Comparison of ENCODE assay signal across 8 mouse cellular contexts in the genomic region with DNA sequence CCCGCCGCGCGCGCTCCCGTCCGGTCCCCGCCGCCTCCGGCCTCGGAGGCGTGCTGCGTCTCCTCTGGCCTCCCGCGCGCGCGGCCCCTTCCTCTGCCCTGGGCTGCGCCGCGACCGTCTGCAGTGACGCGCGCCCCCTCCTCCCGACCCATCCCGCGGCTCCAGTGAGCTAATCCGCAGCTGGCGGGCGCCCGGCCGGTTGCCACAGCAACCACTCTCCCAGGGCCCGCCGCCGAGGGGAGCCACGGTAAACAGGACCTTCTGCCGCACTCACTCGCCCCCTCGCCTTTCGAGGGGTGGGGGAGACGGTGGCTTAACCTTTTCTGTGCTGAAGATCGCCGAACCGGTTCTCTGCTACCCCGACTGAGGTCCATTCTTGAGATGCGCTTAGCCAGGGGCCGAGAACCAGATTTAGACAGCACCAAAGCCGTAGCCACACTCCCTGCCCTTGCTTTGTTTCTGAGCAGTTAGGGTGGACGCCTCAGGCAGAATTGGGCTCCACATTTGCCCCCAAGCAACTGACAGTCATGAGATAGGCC. TPM values are rescaled to one million over a fixed set of nuclear protein-coding genes. Genes with fewer than 3 reads are reported as not detected.
A peak's percentile ranks its signal among the peaks of the same experiment; 100 is the strongest.
DNase-seq lines count a peak whose midpoint lies in the region; ATAC-seq and TF ChIP-seq lines count a peak whose summit lies in the region.

A gene (minus strand): TSS at position 145 of the 539 bp plus-strand sequence.

- peak; percentile 60 to 64 for DNase-seq in adrenal gland, adult 18-20 months (ENCODE audit: low spot score in 2 of 2)
- DNase-seq in cerebellum, postnatal 25 days, result peak; percentile 75 to 80
- DNase-seq in frontal cortex, postnatal 36 days (ENCODE audit: low spot score in 2 of 2), result peak; percentile 83
- peak; percentile 96 for DNase-seq in hindbrain, embryonic 11.5 days (ENCODE audit: low spot score)
- DNase-seq in layer of hippocampus, postnatal 25 days (ENCODE audit: extremely low spot score in 1 of 2, low spot score in 1 of 2), result peak; percentile 79
- peak; percentile 90 for DNase-seq in lung, postnatal 0 days (ENCODE audit: low spot score)
- peak; percentile 86 for DNase-seq in retina, postnatal 7 days (ENCODE audit: low read depth, low spot score)

- no peaks in the 10 kb centered on the region for H3K9me3 ChIP-seq in hindbrain, embryonic 11.5 days (ENCODE audit: control insufficient read depth, low read length)
- H3K9me3 ChIP-seq in lung, postnatal 0 days (ENCODE audit: low read length), result no peaks in the 10 kb centered on the region

- H3K27ac ChIP-seq in hindbrain, embryonic 11.5 days (ENCODE audit: low read depth, low read length), result peak within 1 kb of the TSS; percentile 98
- peak within 1 kb of the TSS; percentile 67 for H3K27ac ChIP-seq in lung, postnatal 0 days (ENCODE audit: low read length)

- under 1% methylated on average over 31 of the region's 50 CpGs for WGBS in hindbrain, embryonic 11.5 days
- 4% methylated on average over 35 of the region's 50 CpGs for WGBS in lung, postnatal 0 days

- no peaks in the 10 kb centered on the region for H3K36me3 ChIP-seq in hindbrain, embryonic 11.5 days (ENCODE audit: control insufficient read depth, insufficient read depth, low read length)
- H3K36me3 ChIP-seq in lung, postnatal 0 days (ENCODE audit: insufficient read depth, low read length), result no peaks in the 10 kb centered on the region

- TF ChIP-seq CTCF in lung, postnatal 0 days (IDR thresholded peaks at IDR 0.05), result no peak

- H3K4me2 ChIP-seq in hindbrain, embryonic 11.5 days (replicated peaks; ENCODE audit: low read depth, low read length), result peak within 1 kb of the TSS; percentile 75
- peak within 1 kb of the TSS; percentile 89 for H3K4me2 ChIP-seq in lung, postnatal 0 days (replicated peaks; ENCODE audit: low read depth, low read length)

- no peak for TF ChIP-seq EP300 in lung, postnatal 0 days (IDR thresholded peaks at IDR 0.05)

- peak within 1 kb of the TSS; percentile 98 for H3K9ac ChIP-seq in hindbrain, embryonic 11.5 days (ENCODE audit: low read depth, low read length)
- H3K9ac ChIP-seq in lung, postnatal 0 days (replicated peaks; ENCODE audit: low read depth), result peak within 1 kb of the TSS; percentile 76

- ATAC-seq in hindbrain, embryonic 11.5 days (ENCODE audit: low FRiP score), result peak; percentile 96
- peak; percentile 79 for ATAC-seq in lung, postnatal 0 days
- no peak for ATAC-seq in megakaryocyte-erythroid progenitor cell, adult 5-6 weeks (replicated peaks; ENCODE audit: low FRiP score, low TSS enrichment, poor library complexity, severe bottlenecking)

- H3K4me3 ChIP-seq in hindbrain, embryonic 11.5 days (ENCODE audit: low read depth, low read length), result peak within 1 kb of the TSS; percentile 90
- peak within 1 kb of the TSS; percentile 79 for H3K4me3 ChIP-seq in lung, postnatal 0 days (ENCODE audit: low read depth, low read length)

- H3K4me1 ChIP-seq in hindbrain, embryonic 11.5 days (replicated peaks; ENCODE audit: control insufficient read depth, insufficient read depth, low read length), result peaks cover 11% of the 10 kb centered on the region
- peaks cover 11% of the 10 kb centered on the region; the same call in 1 of the 2 replicates for H3K4me1 ChIP-seq in lung, postnatal 0 days (ENCODE audit: insufficient read depth, low read depth, low read length)

- H3K27me3 ChIP-seq in hindbrain, embryonic 11.5 days (ENCODE audit: control insufficient read depth, insufficient read depth, low read length), result no peaks in the 10 kb centered on the region
- H3K27me3 ChIP-seq in lung, postnatal 0 days (replicated peaks; ENCODE audit: insufficient read depth, low read length), result no peaks in the 10 kb centered on the region

RNA-seq across cellular contexts. Expression of the gene that starts here (rescaled TPM):
- 10 to 100 TPM in 1 of 2 experiments, 1 to 10 TPM in 1; 6.2 to 10.8 TPM for total RNA-seq in adrenal gland, adult 18-20 months (2021)
- 38.1 and 38.8 TPM in 2 replicates for polyA plus RNA-seq in hindbrain, embryonic 11.5 days (2014; fragmentation: Nextera tagmentation; extraction: Ambion mirVana)
- 10 to 100 TPM; 32.6 to 33.7 TPM for total RNA-seq in layer of hippocampus, postnatal 25 days (2021)
- 13.4 and 13.8 TPM in 2 replicates for polyA plus RNA-seq in lung, postnatal 0 days (2015; fragmentation: Nextera tagmentation; extraction: Ambion mirVana)
- total RNA-seq in megakaryocyte-erythroid progenitor cell, adult 5-6 weeks (2014; fragmentation: Nextera tagmentation), result not detected in 2 replicates
- not detected in 2 replicates for total RNA-seq in megakaryocyte-erythroid progenitor cell, adult 5-6 weeks (2017)

Comparison
In these comparisons a context has a peak if more than half of its experiments do, and no peak if none do; other contexts are left out.
1. RNA of the gene that starts here (total RNA-seq): 32.6 to 33.7 TPM in layer of hippocampus, postnatal 25 days and 6.2 to 10.8 TPM in adrenal gland, adult 18-20 months; not detected in megakaryocyte-erythroid progenitor cell, adult 5-6 weeks; every median in the first group is over 4 times any median in the second.
2. Peak in every context shown above with its lines, with median percentiles within 50 percentile points of each other: DNase-seq.